Mouse (Mus musculus): ENCODE results near the gene Rassf3. TPM values are rescaled to one million over a fixed set of nuclear protein-coding genes. Genes with fewer than 3 reads are reported as not detected.

Rassf3 gene
- polyA plus RNA-seq, 1 experiment from 2014 or later, result 13.3 TPM

- ATAC-seq (ENCODE audit: low read depth), result no peak
- Histone ChIP-seq H3K36me3 (ENCODE audit: control insufficient read depth, insufficient read depth) (no peaks in the 10 kb centered on the region), H3K27me3 (ENCODE audit: control insufficient read depth, insufficient read depth, low read depth, low read length) (no peaks in the 10 kb centered on the region), H3K9ac (ENCODE audit: low read depth, low read length) (peak overlapping the region; percentile 10), H3K4me1 (ENCODE audit: control insufficient read depth, low read depth, low read length) (peaks cover 48% of the 10 kb centered on the region), H3K9me3 (replicated peaks; ENCODE audit: control insufficient read depth, low read length) (no peaks in the 10 kb centered on the region), H3K27ac (ENCODE audit: low read length) (peak overlapping the region; percentile 66), H3K4me2 (ENCODE audit: low read depth, low read length) (peak overlapping the region; percentile 62), H3K4me3 (ENCODE audit: low read depth, low read length) (peak overlapping the region; percentile 36; the same call in 1 of the 2 replicates)
- WGBS (ENCODE audit: insufficient replicate concordance), result 48% methylated on average over 7 of the region's 7 CpGs
These were observed 29.8 kb upstream of the Rassf3 start for GRCm38 (mm10) chr10:121505929-121506328.

DNA sequence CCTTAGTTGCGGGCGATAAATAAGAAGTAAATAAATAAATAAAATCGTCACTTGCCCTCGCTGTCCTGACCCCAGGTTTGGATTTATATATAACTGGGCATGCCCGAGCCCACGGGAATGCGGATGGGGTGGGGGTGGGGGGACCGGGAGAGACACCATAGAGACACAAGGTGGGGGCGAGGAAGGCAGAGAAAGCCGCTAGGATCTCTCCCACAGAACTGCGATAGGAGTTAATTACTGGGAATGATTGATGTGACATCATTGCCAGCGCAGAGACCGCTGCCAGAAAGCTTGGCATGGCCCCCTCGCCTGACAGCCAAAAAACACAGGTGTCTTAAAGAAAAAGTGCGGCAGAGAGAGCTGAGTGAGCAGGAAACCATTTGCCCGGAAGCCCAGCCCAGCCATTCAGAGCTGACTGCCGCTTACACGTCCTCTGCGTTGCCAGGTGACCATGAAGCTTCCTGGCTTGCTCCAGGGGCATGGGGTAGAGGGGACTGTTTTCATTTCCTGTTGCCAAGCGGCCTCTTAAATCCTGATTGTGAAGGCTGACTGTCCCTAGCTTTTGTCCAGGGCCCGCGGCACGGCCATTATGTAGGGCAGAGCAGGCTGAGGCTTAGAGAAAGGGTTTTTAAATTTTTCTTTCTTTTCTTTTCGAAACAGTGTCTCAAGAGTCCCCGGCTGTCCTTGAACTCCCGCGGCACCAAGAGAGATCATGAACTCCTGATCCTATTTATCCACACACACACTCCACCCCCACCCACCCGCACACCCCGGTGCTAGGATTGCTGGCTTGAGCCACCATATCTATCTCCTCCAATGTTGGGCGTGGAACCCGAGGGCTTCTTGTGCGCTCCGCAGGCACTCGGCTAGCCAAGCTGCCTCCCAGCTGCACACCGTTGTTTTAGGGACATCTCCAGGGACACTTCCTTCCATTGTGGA, 29.1 kb upstream of the Rassf3 start:
- H3K27me3 ChIP-seq (ENCODE audit: control insufficient read depth, insufficient read depth, low read depth, low read length), result no peaks in the 10 kb centered on the region
- H3K4me3 ChIP-seq (ENCODE audit: low read depth, low read length), result peak overlapping the region; percentile 36
- WGBS (ENCODE audit: insufficient replicate concordance), result 13% methylated on average over 35 of the region's 35 CpGs
- H3K9ac ChIP-seq (ENCODE audit: low read depth, low read length), result peak overlapping the region; percentile 50
- no peaks in the 10 kb centered on the region for H3K36me3 ChIP-seq (ENCODE audit: control insufficient read depth, insufficient read depth)
- peak overlapping the region; percentile 62 for H3K4me2 ChIP-seq (ENCODE audit: low read depth, low read length)
- peaks cover 52% of the 10 kb centered on the region for H3K4me1 ChIP-seq (ENCODE audit: control insufficient read depth, low read depth, low read length)
- no peaks in the 10 kb centered on the region for H3K9me3 ChIP-seq (replicated peaks; ENCODE audit: control insufficient read depth, low read length)
- H3K27ac ChIP-seq (ENCODE audit: low read length), result peak overlapping the region; percentile 66
- ATAC-seq (ENCODE audit: low read depth), result peak; percentile 93

DNA sequence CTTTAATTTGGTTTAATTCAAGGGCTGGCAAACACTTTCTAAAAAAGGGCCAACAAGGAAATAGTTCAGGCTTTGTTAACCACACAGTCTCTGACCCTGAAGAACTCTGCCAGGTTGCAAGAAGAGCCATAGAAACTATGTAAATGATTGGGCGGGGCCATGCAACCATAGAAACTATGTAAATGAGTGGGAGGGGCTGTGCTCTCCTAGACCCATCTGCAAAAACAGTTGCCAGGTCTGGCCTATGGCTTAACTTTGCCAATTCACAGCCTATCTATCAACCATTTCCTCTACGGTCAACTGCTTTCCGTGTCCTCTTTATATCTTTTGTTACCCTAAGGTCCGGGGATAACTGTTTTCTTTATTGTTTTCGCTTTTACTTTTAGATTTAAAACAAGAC, 25.0 kb upstream of the Rassf3 start:
- H3K4me1 ChIP-seq (ENCODE audit: control insufficient read depth, low read depth, low read length), result peaks cover 38% of the 10 kb centered on the region
- no peaks in the 10 kb centered on the region for H3K27me3 ChIP-seq (ENCODE audit: control insufficient read depth, insufficient read depth, low read depth, low read length)
- no peak overlapping the region for H3K4me3 ChIP-seq (ENCODE audit: low read depth, low read length)
- H3K36me3 ChIP-seq (ENCODE audit: control insufficient read depth, insufficient read depth), result no peaks in the 10 kb centered on the region
- 19% methylated on average over 5 of the region's 5 CpGs for WGBS (ENCODE audit: insufficient replicate concordance)
- 0 out of 2 replicates have a peak, but pooled peaks have one; percentile 5 for ATAC-seq (ENCODE audit: low read depth)
- no peaks in the 10 kb centered on the region for H3K9me3 ChIP-seq (replicated peaks; ENCODE audit: control insufficient read depth, low read length)
- H3K27ac ChIP-seq (ENCODE audit: low read length), result no peak overlapping the region
- no peak overlapping the region for H3K4me2 ChIP-seq (ENCODE audit: low read depth, low read length)
- H3K9ac ChIP-seq (ENCODE audit: low read depth, low read length), result no peak overlapping the region

- peak overlapping the region; percentile 72 for H3K27ac ChIP-seq (ENCODE audit: low read length)
- WGBS (ENCODE audit: insufficient replicate concordance), result 63% methylated on average over 5 of the region's 5 CpGs
- ATAC-seq (ENCODE audit: low read depth), result peak; percentile 70
These were observed 23.9 kb upstream of the Rassf3 start for GRCm38 (mm10) chr10:121500034-121500433.

GRCm38 (mm10) chr10:121499063-121499462, 22.9 kb upstream of the Rassf3 start:
- H3K27me3 ChIP-seq (ENCODE audit: control insufficient read depth, insufficient read depth, low read depth, low read length), result no peaks in the 10 kb centered on the region
- H3K9me3 ChIP-seq (replicated peaks; ENCODE audit: control insufficient read depth, low read length), result no peaks in the 10 kb centered on the region
- H3K9ac ChIP-seq (ENCODE audit: low read depth, low read length), result no peak overlapping the region
- no peak overlapping the region for H3K4me3 ChIP-seq (ENCODE audit: low read depth, low read length)
- peaks cover 29% of the 10 kb centered on the region for H3K4me1 ChIP-seq (ENCODE audit: control insufficient read depth, low read depth, low read length)
- no peaks in the 10 kb centered on the region for H3K36me3 ChIP-seq (ENCODE audit: control insufficient read depth, insufficient read depth)
- H3K4me2 ChIP-seq (ENCODE audit: low read depth, low read length), result no peak overlapping the region
- 35% methylated on average over 2 of the region's 2 CpGs for WGBS (ENCODE audit: insufficient replicate concordance)
- H3K27ac ChIP-seq (ENCODE audit: low read length), result peak overlapping the region; percentile 68
- ATAC-seq (ENCODE audit: low read depth), result no peak

More at GRCm38 (mm10) chr10:121500034-121500433, 23.9 kb upstream of the Rassf3 start:
- Histone ChIP-seq H3K4me2 (ENCODE audit: low read depth, low read length) (no peak overlapping the region), H3K4me1 (ENCODE audit: control insufficient read depth, low read depth, low read length) (peaks cover 27% of the 10 kb centered on the region), H3K9ac (ENCODE audit: low read depth, low read length) (no peak overlapping the region), H3K9me3 (replicated peaks; ENCODE audit: control insufficient read depth, low read length) (no peaks in the 10 kb centered on the region), H3K27me3 (ENCODE audit: control insufficient read depth, insufficient read depth, low read depth, low read length) (no peaks in the 10 kb centered on the region), H3K36me3 (ENCODE audit: control insufficient read depth, insufficient read depth) (no peaks in the 10 kb centered on the region), H3K4me3 (ENCODE audit: low read depth, low read length) (no peak overlapping the region)

DNA sequence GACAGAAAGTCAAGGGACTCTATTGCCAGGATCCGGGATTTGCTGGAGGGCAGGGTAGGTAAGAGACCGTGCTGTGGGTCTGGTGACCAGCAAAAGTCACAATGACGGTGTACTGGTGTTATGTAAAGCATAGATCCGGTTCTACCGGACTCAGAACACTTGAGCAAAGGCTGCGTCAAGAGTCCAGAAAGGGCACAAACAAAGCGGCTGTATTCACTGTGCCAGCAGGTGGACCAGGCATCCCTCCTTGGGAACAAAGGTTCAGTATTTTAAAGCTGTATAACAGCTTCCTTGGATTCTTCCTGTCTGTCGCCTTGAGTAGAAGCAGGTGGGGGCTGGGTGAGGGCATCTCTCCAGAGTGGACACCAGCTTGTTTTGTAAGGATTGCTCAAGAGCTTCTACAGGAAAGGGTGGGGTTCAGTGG, 22.3 kb upstream of the Rassf3 start:
- no peaks in the 10 kb centered on the region for H3K9me3 ChIP-seq (replicated peaks; ENCODE audit: control insufficient read depth, low read length)
- no peak overlapping the region for H3K9ac ChIP-seq (ENCODE audit: low read depth, low read length)
- peak overlapping the region; percentile 59 for H3K27ac ChIP-seq (ENCODE audit: low read length)
- H3K27me3 ChIP-seq (ENCODE audit: control insufficient read depth, insufficient read depth, low read depth, low read length), result no peaks in the 10 kb centered on the region
- peaks cover 35% of the 10 kb centered on the region for H3K4me1 ChIP-seq (ENCODE audit: control insufficient read depth, low read depth, low read length)
- no peak overlapping the region for H3K4me3 ChIP-seq (ENCODE audit: low read depth, low read length)
- WGBS (ENCODE audit: insufficient replicate concordance), result 40% methylated on average over 8 of the region's 8 CpGs
- H3K36me3 ChIP-seq (ENCODE audit: control insufficient read depth, insufficient read depth), result no peaks in the 10 kb centered on the region
- ATAC-seq (ENCODE audit: low read depth), result peak; percentile 49
- peak overlapping the region; percentile 35; the same call in 1 of the 2 replicates for H3K4me2 ChIP-seq (ENCODE audit: low read depth, low read length)

DNA sequence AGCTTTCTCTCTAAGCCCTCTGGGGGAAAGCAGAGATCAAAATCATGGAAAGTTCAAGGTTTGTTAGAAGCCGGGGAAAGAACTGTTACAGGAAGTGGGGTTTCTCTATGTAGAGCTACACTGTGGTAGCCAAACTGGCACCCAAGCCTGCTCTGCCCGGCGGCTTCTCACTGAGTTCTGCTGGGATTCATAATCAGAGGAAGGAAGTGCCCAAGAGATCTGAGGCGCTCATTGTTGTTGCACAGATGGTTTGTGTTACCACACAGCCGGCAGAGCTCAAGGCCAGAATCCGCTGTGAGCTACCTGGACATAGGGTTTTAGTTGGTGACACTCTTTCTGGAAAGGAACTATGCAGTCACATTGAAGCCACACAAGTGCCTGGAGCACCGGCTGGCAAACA, 21.8 kb upstream of the Rassf3 start:
- H3K27ac ChIP-seq (ENCODE audit: low read length), result peak overlapping the region; percentile 59
- no peak for ATAC-seq (ENCODE audit: low read depth)
- peak overlapping the region; percentile 35; the same call in 1 of the 2 replicates for H3K4me2 ChIP-seq (ENCODE audit: low read depth, low read length)
- H3K9me3 ChIP-seq (replicated peaks; ENCODE audit: control insufficient read depth, low read length), result no peaks in the 10 kb centered on the region
- H3K4me1 ChIP-seq (ENCODE audit: control insufficient read depth, low read depth, low read length), result peaks cover 40% of the 10 kb centered on the region
- no peak overlapping the region for H3K9ac ChIP-seq (ENCODE audit: low read depth, low read length)
- no peaks in the 10 kb centered on the region for H3K27me3 ChIP-seq (ENCODE audit: control insufficient read depth, insufficient read depth, low read depth, low read length)
- no peaks in the 10 kb centered on the region for H3K36me3 ChIP-seq (ENCODE audit: control insufficient read depth, insufficient read depth)
- WGBS (ENCODE audit: insufficient replicate concordance), result 28% methylated on average over 7 of the region's 7 CpGs
- H3K4me3 ChIP-seq (ENCODE audit: low read depth, low read length), result no peak overlapping the region

DNA sequence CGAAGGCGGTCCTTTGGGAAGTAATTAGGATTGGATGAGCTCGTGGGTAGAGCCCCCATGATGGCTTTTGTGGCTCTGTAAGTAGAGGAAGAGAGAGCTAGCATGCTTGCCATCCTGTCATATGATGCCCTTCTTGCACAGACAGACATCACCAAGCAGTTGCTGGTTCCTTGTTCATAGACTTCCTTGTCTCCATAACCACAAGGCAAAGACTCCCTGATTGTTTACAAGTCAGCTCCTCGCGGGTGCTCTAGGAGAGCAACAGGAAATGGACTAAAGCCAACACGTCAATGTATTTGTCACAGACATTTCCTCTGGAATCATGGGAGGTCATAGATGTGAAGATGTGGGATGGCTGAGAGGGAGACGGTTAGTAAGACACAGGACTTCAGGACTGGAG, 20.5 kb upstream of the Rassf3 start:
- Histone ChIP-seq H3K27me3 (ENCODE audit: control insufficient read depth, insufficient read depth, low read depth, low read length) (no peaks in the 10 kb centered on the region), H3K27ac (ENCODE audit: low read length) (no peak overlapping the region), H3K4me1 (ENCODE audit: control insufficient read depth, low read depth, low read length) (peaks cover 50% of the 10 kb centered on the region), H3K9ac (ENCODE audit: low read depth, low read length) (no peak overlapping the region), H3K36me3 (ENCODE audit: control insufficient read depth, insufficient read depth) (no peaks in the 10 kb centered on the region), H3K4me3 (ENCODE audit: low read depth, low read length) (no peak overlapping the region), H3K4me2 (ENCODE audit: low read depth, low read length) (no peak overlapping the region), H3K9me3 (replicated peaks; ENCODE audit: control insufficient read depth, low read length) (no peaks in the 10 kb centered on the region)
- no peak for ATAC-seq (ENCODE audit: low read depth)
- WGBS (ENCODE audit: insufficient replicate concordance), result 43% methylated on average over 7 of the region's 7 CpGs

DNA sequence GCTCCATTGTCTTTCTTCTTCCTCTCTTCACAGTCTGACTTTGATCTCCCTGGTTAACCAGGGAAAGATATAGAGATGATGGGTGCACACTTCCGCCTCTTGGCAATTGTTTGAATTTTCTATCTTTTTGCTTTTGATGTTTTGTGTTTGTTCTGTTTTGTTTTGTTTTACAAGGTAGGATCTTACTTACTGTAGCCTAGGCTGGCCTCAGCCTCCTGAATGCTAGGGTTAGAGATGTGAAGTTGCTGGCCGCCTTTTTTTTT, 17.9 kb upstream of the Rassf3 start:
- ATAC-seq (ENCODE audit: low read depth), result no peak
- H3K27me3 ChIP-seq (ENCODE audit: control insufficient read depth, insufficient read depth, low read depth, low read length), result no peaks in the 10 kb centered on the region
- no peaks in the 10 kb centered on the region for H3K9me3 ChIP-seq (replicated peaks; ENCODE audit: control insufficient read depth, low read length)
- H3K27ac ChIP-seq (ENCODE audit: low read length), result no peak overlapping the region; the same call in 1 of the 2 replicates
- H3K36me3 ChIP-seq (ENCODE audit: control insufficient read depth, insufficient read depth), result no peaks in the 10 kb centered on the region
- peaks cover 38% of the 10 kb centered on the region for H3K4me1 ChIP-seq (ENCODE audit: control insufficient read depth, low read depth, low read length)
- no peak overlapping the region for H3K4me3 ChIP-seq (ENCODE audit: low read depth, low read length)
- H3K4me2 ChIP-seq (ENCODE audit: low read depth, low read length), result no peak overlapping the region
- WGBS (ENCODE audit: insufficient replicate concordance), result 74% methylated on average over 2 of the region's 2 CpGs
- H3K9ac ChIP-seq (ENCODE audit: low read depth, low read length), result no peak overlapping the region
